Mouse (Mus musculus): ENCODE results near the gene Osbpl3.

- TF ChIP-seq POLR2A (IDR thresholded peaks at IDR 0.05; ENCODE audit: borderline replicate concordance, insufficient read depth, low read length) (no peak), CTCF (IDR thresholded peaks at IDR 0.05; ENCODE audit: borderline replicate concordance, insufficient read depth, low read depth, low read length) (no peak)
Observed at GRCm38 (mm10) chr6:50367836-50368235, 88.2 kb downstream of the Osbpl3 start.
